ENCODE assay signal across 8 mouse cellular contexts in genomic region chr14:12344746-12345240, GRCm38 (mm10). TPM values are rescaled to one million over a fixed set of nuclear protein-coding genes. Genes with fewer than 3 reads are reported as not detected.
A peak's percentile ranks its signal among the peaks of the same experiment; 100 is the strongest.
DNase-seq lines count a peak whose midpoint lies in the region; ATAC-seq and TF ChIP-seq lines count a peak whose summit lies in the region.

No protein-coding gene starts in this region.

- no peak for TF ChIP-seq EP300 in liver, postnatal 0 days (IDR thresholded peaks at IDR 0.05; ENCODE audit: low read depth)

- whole genome bisulfite sequencing in forebrain, embryonic 13.5 days, result under 1% methylated on average over 31 of the region's 39 CpGs
- under 1% methylated on average over 37 of the region's 39 CpGs for WGBS in midbrain, embryonic 11.5 days
- 1% methylated on average over 39 of the region's 39 CpGs for WGBS in liver, postnatal 0 days (ENCODE audit: insufficient replicate concordance)

- H3K4me1 ChIP-seq in forebrain, embryonic 13.5 days, result peaks cover 80% of the 10 kb centered on the region
- H3K4me1 ChIP-seq in midbrain, embryonic 11.5 days (ENCODE audit: control insufficient read depth, insufficient read depth, low read length), result peaks cover 15% of the 10 kb centered on the region
- no peaks in the 10 kb centered on the region for H3K4me1 ChIP-seq in liver, postnatal 0 days (ENCODE audit: insufficient read depth)

- no peaks in the 10 kb centered on the region for H3K9me3 ChIP-seq in forebrain, embryonic 13.5 days (replicated peaks)
- no peaks in the 10 kb centered on the region for H3K9me3 ChIP-seq in midbrain, embryonic 11.5 days (ENCODE audit: control insufficient read depth, low read length)
- no peaks in the 10 kb centered on the region for H3K9me3 ChIP-seq in liver, postnatal 0 days (ENCODE audit: low read length)

- H3K36me3 ChIP-seq in forebrain, embryonic 13.5 days (ENCODE audit: poor library complexity, severe bottlenecking), result peaks cover 6% of the 10 kb centered on the region; the same call in 1 of the 2 replicates
- H3K36me3 ChIP-seq in midbrain, embryonic 11.5 days (ENCODE audit: control insufficient read depth, insufficient read depth, low read length), result no peaks in the 10 kb centered on the region
- H3K36me3 ChIP-seq in liver, postnatal 0 days (replicated peaks; ENCODE audit: insufficient read depth, low read length), result no peaks in the 10 kb centered on the region

- ATAC-seq in forebrain, embryonic 13.5 days, result peak; percentile 23
- no peak for ATAC-seq in midbrain, embryonic 11.5 days (ENCODE audit: low FRiP score)
- ATAC-seq in CD4-positive, CD25-positive, alpha-beta regulatory T cell, adult 4 months, result no peak
- ATAC-seq in liver, postnatal 0 days, result no peak

- peak overlapping the region; percentile 61 for H3K4me3 ChIP-seq in forebrain, embryonic 13.5 days
- peak overlapping the region; percentile 21; the same call in 1 of the 2 replicates for H3K4me3 ChIP-seq in midbrain, embryonic 11.5 days (ENCODE audit: low read depth, low read length)
- H3K4me3 ChIP-seq in liver, postnatal 0 days (ENCODE audit: low read depth, low read length), result no peak overlapping the region

- H3K27me3 ChIP-seq in forebrain, embryonic 13.5 days, result peaks cover 91% of the 10 kb centered on the region
- peaks cover 100% of the 10 kb centered on the region for H3K27me3 ChIP-seq in midbrain, embryonic 11.5 days (ENCODE audit: control insufficient read depth, insufficient read depth, low read length)
- H3K27me3 ChIP-seq in liver, postnatal 0 days (ENCODE audit: insufficient read depth, low read length), result peaks cover 100% of the 10 kb centered on the region

- peak overlapping the region; percentile 97 for H3K27ac ChIP-seq in forebrain, embryonic 13.5 days
- H3K27ac ChIP-seq in midbrain, embryonic 11.5 days (ENCODE audit: low read depth, low read length), result no peak overlapping the region
- no peak overlapping the region for H3K27ac ChIP-seq in liver, postnatal 0 days (ENCODE audit: low read depth)

- peak; percentile 32 to 43 for DNase-seq in kidney, postnatal 4 days
- no peak for DNase-seq in kidney, adult 8-10 months
- DNase-seq in embryo, embryonic 11 days, result peak; percentile 55
- DNase-seq in midbrain, embryonic 11.5 days (ENCODE audit: low spot score, missing footprints), result peak; percentile 93
- no peak for DNase-seq in testis, postnatal 14 days (ENCODE audit: low spot score)
- DNase-seq in liver, postnatal 0 days, result no peak

- H3K9ac ChIP-seq in forebrain, embryonic 13.5 days, result peak overlapping the region; percentile 92
- H3K9ac ChIP-seq in midbrain, embryonic 11.5 days (ENCODE audit: low read length), result no peak overlapping the region
- H3K9ac ChIP-seq in liver, postnatal 0 days (replicated peaks), result no peak overlapping the region

- peak overlapping the region; percentile 60 for H3K4me2 ChIP-seq in forebrain, embryonic 13.5 days
- H3K4me2 ChIP-seq in midbrain, embryonic 11.5 days, result peak overlapping the region; percentile 19; the same call in 1 of the 2 replicates
- H3K4me2 ChIP-seq in liver, postnatal 0 days (ENCODE audit: low read depth, low read length), result no peak overlapping the region

- TF ChIP-seq CTCF in liver, postnatal 0 days (IDR thresholded peaks at IDR 0.05; ENCODE audit: low read depth), result no peak

RNA-seq across cellular contexts. Expression of gene Fezf2, which starts 3.2 kb away (rescaled TPM):
- polyA plus RNA-seq in forebrain, embryonic 13.5 days (2015; fragmentation: Nextera tagmentation; extraction: Ambion mirVana), result 56.3 and 65.2 TPM in 2 replicates
- 3.1 and 3.8 TPM in 2 replicates for polyA plus RNA-seq in midbrain, embryonic 11.5 days (2014; fragmentation: Nextera tagmentation; extraction: Ambion mirVana)
- not detected for polyA plus RNA-seq in CD4-positive, CD25-positive, alpha-beta regulatory T cell, adult 4 months (2017; shearing (Covaris generic))
- polyA plus RNA-seq in liver, postnatal 0 days (2015; fragmentation: Nextera tagmentation; extraction: Ambion mirVana), result not detected in 2 replicates

Comparison
In these comparisons a context has a peak if more than half of its experiments do, and no peak if none do; other contexts are left out.
1. DNase-seq: peak in kidney, postnatal 4 days (2 of 2), embryo, embryonic 11 days (single experiment) and midbrain, embryonic 11.5 days (single experiment); none in kidney, adult 8-10 months (0 of 2), testis, postnatal 14 days (single experiment) and liver, postnatal 0 days (single experiment).
2. RNA of gene Fezf2, which starts 3.2 kb away (polyA plus RNA-seq): 56.3 to 65.2 TPM in forebrain, embryonic 13.5 days; 3.1 to 3.8 TPM in midbrain, embryonic 11.5 days, not detected in CD4-positive, CD25-positive, alpha-beta regulatory T cell, adult 4 months and not detected in liver, postnatal 0 days; every median in the first group is over 10 times any median in the second.